Mouse (Mus musculus) ES-Bruce4 (cell line): ENCODE results near the gene Xk. TPM values are rescaled to one million over a fixed set of nuclear protein-coding genes. Genes with fewer than 3 reads are reported as not detected.
A peak's percentile ranks its signal among the peaks of the same experiment; 100 is the strongest.
"Not testable (repeated sequence)": the region's sequence is repeated elsewhere in the genome, so short reads cannot be mapped to it uniquely, and the experiment has no call there.

ENCODE experiments used
- H3K27ac ChIP-seq: 2 replicates; pipeline ENCODE4 v1.5.1; 2012; ENCODE audit warnings: low read length, inconsistent platforms; ENCODE audit not compliant: insufficient read depth
- H3K27me3 ChIP-seq: 2 replicates; pipeline ENCODE4 v1.6.1; 2012; ENCODE audit warnings: mild to moderate bottlenecking, low read length, inconsistent platforms; ENCODE audit not compliant: control insufficient read depth, poor library complexity, insufficient read depth, severe bottlenecking
- H3K36me3 ChIP-seq: 2 replicates; pipeline ENCODE4 v1.6.1; 2012; ENCODE audit warnings: inconsistent platforms, mild to moderate bottlenecking, low read length, moderate library complexity; ENCODE audit not compliant: control insufficient read depth, poor library complexity, insufficient read depth, severe bottlenecking
- H3K4me1 ChIP-seq: one replicate; pipeline ENCODE4 v1.8.1; 2011; ENCODE audit warnings: low read length; ENCODE audit not compliant: control insufficient read depth, insufficient read depth
- H3K4me3 ChIP-seq: 2 replicates; pipeline ENCODE4 v1.5.1; 2011; ENCODE audit warnings: low read depth, mild to moderate bottlenecking, low read length
- H3K9ac ChIP-seq: 2 replicates; pipeline ENCODE4 v1.6.1; 2012; ENCODE audit warnings: low read depth, mild to moderate bottlenecking, inconsistent platforms; ENCODE audit not compliant: poor library complexity, severe bottlenecking
- H3K9me3 ChIP-seq: replicated peaks from 2 replicates; pipeline ENCODE4 v1.6.1; 2012; ENCODE audit warnings: mild to moderate bottlenecking, low read length, inconsistent platforms; ENCODE audit not compliant: control insufficient read depth, poor library complexity, insufficient read depth, severe bottlenecking
- CTCF ChIP-seq: IDR thresholded peaks from one replicate; pipeline ENCODE4 v1.8.1; 2011; ENCODE audit warnings: low read depth, low read length
- EP300 ChIP-seq: IDR thresholded peaks from 2 replicates; pipeline ENCODE4 v1.6.1; 2011; ENCODE audit warnings: low read depth, low read length; ENCODE audit not compliant: insufficient read depth
- POLR2A ChIP-seq: IDR thresholded peaks from one replicate; pipeline ENCODE4 v1.8.1; 2011; ENCODE audit warnings: low read length; ENCODE audit not compliant: insufficient read depth
- polyA plus RNA-seq: library from polyadenylated mRNA; stranded (reverse); fragments of >200 nt; gene quantifications from 2 replicates; pipeline ENCODE4 v1.2.4, GENCODE M21; 2011; ENCODE audit warnings: low read depth; ENCODE audit not compliant: missing spikeins, insufficient read depth, insufficient read length

The Xk gene
- polyA plus RNA-seq, 1 experiment, result 7.4 TPM

- no peak for TF ChIP-seq EP300
- TF ChIP-seq POLR2A, result no peak
- TF ChIP-seq CTCF, result no peak
Measured at GRCm38 (mm10) chrX:9271112-9271511, 1.4 kb upstream of the Xk start.

DNA sequence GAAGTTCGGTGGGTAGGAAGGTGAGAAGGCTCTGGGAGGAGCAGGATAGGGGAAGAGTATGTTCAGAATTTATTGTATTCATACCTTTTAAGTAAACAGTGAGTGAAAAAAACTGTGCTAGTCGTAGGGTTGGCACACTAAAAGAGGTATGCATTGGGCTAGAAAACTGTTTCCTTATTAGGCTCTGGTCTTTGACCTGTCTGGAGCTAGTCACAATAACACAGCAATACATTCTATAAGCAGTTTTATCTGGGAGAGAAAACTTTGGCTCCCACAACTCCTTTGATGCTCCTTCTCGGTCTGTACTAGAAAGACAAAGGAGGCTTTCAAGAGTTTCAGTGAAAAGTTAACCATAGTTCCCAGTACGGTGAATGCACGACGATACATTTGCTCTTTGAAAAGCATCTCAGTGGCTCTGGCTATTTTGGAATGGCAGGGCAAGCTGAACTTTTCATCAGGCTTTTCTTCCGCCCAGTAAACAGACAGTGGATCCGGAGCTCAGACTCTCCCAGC, 553 bp upstream of the Xk start:
- peak overlapping the region; percentile 72 for H3K4me3 ChIP-seq
- no peaks in the 10 kb centered on the region for H3K4me1 ChIP-seq
- TF ChIP-seq CTCF (no peak), POLR2A (no peak), EP300 (no peak)
- no peaks in the 10 kb centered on the region for H3K9me3 ChIP-seq
- peak overlapping the region; percentile 82 for H3K9ac ChIP-seq
- no peaks in the 10 kb centered on the region for H3K36me3 ChIP-seq
- H3K27me3 ChIP-seq, result no peaks in the 10 kb centered on the region
- H3K27ac ChIP-seq, result peak overlapping the region; percentile 36; the same call in 1 of the 2 replicates

More at GRCm38 (mm10) chrX:9271112-9271511, 1.4 kb upstream of the Xk start:
- Histone ChIP-seq H3K9me3 (no peaks in the 10 kb centered on the region), H3K4me3 (no peak overlapping the region), H3K27me3 (no peaks in the 10 kb centered on the region), H3K36me3 (no peaks in the 10 kb centered on the region), H3K27ac (no peak overlapping the region), H3K4me1 (no peaks in the 10 kb centered on the region), H3K9ac (no peak overlapping the region)

DNA sequence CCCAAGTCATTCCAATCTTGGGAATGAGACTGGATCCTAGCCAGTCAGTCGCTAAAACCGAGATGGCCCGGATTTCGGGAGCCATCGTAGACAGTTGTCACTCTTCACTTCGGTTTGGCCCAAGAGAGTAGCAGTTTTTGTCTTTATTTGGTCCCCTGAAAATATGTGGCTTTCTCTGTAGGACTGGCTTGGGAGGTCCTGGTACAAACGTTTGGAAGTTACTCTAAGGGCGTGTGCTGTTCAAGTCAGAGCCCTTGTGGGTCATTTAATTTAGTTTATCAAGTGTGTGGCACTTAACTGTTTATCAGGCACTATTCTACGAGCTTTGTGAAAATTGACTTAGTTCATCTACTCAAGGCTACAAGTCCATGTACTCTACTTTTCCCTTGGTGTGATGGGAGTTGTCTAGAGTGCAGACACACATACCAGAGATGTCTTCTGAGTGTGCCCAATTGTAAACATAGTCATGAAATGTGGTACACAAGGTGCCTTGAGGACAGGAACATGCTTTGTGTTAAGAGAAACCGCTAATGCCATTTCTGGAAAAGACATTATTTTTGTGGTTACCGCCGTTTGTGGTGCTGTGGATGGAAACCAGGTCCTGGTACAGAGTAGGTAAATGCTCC, 934 bp downstream of the Xk start:
- H3K27ac ChIP-seq, result no peak overlapping the region

GRCm38 (mm10) chrX:9274321-9274720, 1.8 kb downstream of the Xk start:
- Histone ChIP-seq H3K4me1 (no peaks in the 10 kb centered on the region), H3K27me3 (no peaks in the 10 kb centered on the region), H3K27ac (no peak overlapping the region), H3K4me3 (no peak overlapping the region), H3K9me3 (no peaks in the 10 kb centered on the region), H3K36me3 (no peaks in the 10 kb centered on the region), H3K9ac (no peak overlapping the region)
- TF ChIP-seq CTCF, result no peak
- TF ChIP-seq EP300, result no peak
- TF ChIP-seq POLR2A, result no peak

More for the DNA sequence above, 934 bp downstream of the Xk start:
- peak overlapping the region; percentile 82 for H3K9ac ChIP-seq
- no peaks in the 10 kb centered on the region for H3K4me1 ChIP-seq
- H3K27me3 ChIP-seq, result no peaks in the 10 kb centered on the region
- no peaks in the 10 kb centered on the region for H3K9me3 ChIP-seq
- no peaks in the 10 kb centered on the region for H3K36me3 ChIP-seq
- TF ChIP-seq POLR2A, result no peak
- TF ChIP-seq EP300, result no peak
- TF ChIP-seq CTCF, result no peak
- H3K4me3 ChIP-seq, result peak overlapping the region; percentile 97

DNA sequence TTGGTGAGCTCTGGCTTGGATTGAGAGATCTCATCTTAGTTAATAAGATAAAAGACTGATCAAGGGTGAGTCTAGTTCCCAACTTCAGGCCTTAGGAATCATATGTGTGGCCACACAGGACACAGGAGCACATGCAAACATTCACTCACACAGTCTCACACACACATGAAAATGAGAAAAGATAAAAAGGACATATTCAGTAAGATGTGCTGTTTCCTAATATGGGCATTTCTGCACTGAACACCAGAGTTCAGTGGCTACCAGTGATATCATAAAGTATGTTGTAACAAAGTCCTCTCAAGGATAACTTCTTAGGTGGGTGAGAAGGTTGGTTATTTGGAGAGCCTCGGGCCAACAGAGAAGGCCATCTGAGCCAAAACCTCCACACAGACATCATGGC, 10.9 kb downstream of the Xk start, which contains the start of gene H2al1m:
Gene H2al1m (plus strand): TSS at position 301 of the 400 bp plus-strand sequence.
- not testable (repeated sequence) for H3K9ac ChIP-seq, H3K27me3 ChIP-seq, H3K4me3 ChIP-seq, H3K36me3 ChIP-seq, H3K27ac ChIP-seq, H3K4me1 ChIP-seq, H3K9me3 ChIP-seq

GRCm38 (mm10) chrX:9293140-9293829, 20.7 kb downstream of the Xk start:
- not testable (repeated sequence) for H3K36me3 ChIP-seq, H3K4me1 ChIP-seq, H3K27me3 ChIP-seq, H3K27ac ChIP-seq, H3K9ac ChIP-seq, H3K9me3 ChIP-seq, H3K4me3 ChIP-seq
